Mouse (Mus musculus): ENCODE data around the gene Cox8a. TPM values are rescaled to one million over a fixed set of nuclear protein-coding genes. Genes with fewer than 3 reads are reported as not detected.

The Cox8a gene
- 7,187 and 8,116 TPM in 2 replicates for polyA plus RNA-seq (2021; fragmentation: Nextera tagmentation)
- long read RNA-seq, experiment 1, transcript Cox8a-201 (2 exons, 550 nt): major isoform, 504 of 520 reads
- long read RNA-seq, experiment 1, partial matches to known transcripts: 1 of 520 reads
- long read RNA-seq, experiment 1, other reads (novel, unspliced or antisense): 15 of 520 reads
- long read RNA-seq, experiment 2, transcript Cox8a-201 (2 exons, 550 nt): major isoform, 3,840 of 3,865 reads
- long read RNA-seq, experiment 2, partial matches to known transcripts: 22 of 3,865 reads
- long read RNA-seq, experiment 2, other reads (novel, unspliced or antisense): 3 of 3,865 reads

DNA sequence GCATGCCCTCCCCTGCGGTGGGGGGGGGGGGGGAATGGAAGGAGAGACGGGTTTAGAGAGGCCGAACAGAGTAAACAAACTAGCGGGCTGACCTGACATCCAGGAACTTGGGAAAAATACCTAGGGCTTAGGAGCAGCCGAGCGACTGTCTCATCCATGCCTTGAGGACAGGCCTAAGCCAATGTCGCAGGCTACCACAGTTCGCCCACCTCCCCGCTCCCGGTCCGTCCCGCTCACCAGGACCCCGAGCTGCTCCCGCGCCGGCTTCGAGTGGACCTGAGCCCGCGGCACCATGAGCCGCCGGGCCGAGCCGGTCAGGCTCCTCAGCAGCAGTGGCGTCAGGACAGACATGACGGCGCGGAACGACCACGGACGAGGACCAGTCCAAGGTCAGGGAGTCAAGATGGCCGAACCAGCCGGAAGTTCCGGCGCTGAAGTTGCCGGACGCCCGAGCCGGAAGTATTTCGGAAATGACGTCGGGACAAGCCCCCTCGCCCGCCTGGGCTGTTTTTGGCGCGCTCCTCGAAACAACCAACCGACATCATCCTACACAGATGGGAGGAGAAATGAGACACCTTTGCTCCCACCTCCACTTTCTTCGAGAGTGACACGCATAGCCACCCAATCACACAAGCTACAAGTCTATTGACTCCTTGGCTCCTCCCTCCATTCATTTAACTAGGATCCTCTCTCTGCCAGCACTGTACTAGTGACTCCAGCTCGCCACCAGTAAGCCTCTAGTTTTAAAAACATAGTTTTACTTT is at the start of gene Cox8a:
TSS of gene Cox8a (minus strand) at position 455 of the 764 bp plus-strand sequence.

DNA sequence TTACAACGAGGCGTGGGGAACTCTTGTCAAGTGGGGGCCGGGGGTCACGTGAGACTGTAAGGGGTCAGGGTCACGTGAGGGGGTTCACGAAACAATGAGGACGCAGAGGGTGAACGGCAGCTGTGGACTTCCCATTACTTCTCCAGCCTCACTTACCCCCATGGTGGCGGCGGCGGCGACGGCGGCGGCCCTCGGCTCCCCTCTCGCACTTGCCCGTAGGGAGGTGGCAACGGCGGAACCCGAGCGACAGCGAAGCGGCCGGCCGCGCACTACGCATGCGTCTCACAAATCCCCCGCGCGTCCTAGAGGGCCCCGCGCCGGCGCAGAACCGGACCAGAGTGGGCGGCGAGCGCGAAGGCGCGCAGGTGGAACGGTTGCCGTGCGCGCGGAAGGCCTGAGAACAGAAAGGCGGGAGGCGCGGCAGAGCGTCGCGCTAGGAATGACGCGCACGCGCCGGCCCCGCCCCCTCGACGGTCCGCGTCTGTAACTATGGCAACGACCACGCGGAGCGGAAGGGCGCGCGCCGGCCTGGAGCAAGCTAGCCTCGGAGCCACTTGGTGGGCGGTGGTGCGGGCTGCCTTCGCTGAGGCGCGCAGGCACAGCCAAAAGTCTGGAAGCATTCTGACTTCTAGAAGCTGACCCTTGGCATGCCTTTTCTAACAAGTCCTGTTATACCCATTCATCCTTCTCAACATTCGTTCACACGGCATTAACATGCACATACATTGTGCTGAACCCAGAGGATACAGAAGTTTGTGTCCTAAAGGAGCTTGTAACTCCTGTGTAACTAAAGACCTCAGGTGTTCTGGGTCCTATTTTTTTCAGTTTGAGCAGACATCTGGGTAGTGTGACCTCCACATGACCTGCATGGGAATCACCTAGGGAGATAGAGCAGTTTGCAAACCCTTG is 23.6 kb upstream of the Cox8a start, which contains the start of gene Naa40:
TSS of gene Naa40 (minus strand) at position 402 of the 909 bp plus-strand sequence.

DNA sequence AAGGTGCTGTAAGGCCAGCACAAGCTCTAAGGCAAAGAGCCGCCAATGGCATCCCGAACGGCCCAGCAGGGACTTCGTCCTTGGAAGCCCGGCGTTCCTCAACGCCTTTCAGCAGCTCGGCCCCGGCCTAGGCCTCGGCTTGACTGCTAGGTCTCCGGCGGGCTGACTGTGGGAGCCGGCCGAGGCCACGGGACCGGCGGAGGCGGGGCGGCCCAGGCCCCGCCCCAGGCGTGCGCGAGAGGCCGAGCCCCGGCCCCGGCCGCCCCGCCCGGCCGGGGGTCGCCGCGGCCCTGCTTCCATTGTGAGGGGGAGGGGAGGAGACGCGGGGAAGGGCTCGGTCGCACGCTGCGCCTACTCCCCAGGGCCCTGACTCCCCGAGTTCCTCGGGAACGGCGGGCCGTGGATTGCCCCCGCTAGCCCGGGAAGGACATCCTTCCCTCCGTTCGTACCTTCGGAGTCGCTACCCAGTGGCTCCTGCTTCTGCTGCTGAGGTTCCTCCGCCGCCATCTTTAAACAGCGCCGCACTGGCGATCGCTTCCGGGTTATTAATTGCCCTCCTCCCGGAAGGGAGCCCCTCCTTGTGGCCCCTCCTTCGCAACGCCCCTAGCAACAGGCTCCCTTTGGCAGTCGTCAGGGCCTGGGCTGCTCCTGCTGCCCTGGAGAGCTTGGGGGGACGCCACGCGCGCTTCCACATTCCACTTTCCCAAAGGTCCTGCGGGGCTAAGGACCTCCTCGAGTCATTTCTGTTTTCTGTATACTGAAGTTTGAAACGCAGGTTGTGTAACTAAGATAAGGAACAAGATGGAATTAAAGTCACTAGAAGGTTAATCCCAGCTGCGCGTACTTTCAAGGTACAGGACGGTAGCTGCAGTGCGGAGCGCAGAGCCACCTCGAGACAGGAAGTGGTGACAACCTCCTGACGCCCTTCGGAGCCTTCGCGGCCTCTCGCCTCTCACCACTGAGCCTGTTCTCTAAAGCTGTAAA is 11.4 kb downstream of the Cox8a start, which contains the start of gene Otub1:
TSS of gene Otub1 (minus strand) at position 564 of the 984 bp plus-strand sequence.

Other genes starting within 250 kb of the Cox8a start
- 13.6 and 46.9 TPM in 2 replicates for gene Ppp1r14b, start 242.6 kb downstream of the Cox8a start, polyA plus RNA-seq (2021; fragmentation: Nextera tagmentation)
- 8.0 and 8.2 TPM in 2 replicates for gene Plcb3, start 241.1 kb downstream of the Cox8a start, polyA plus RNA-seq (2021; fragmentation: Nextera tagmentation)
- gene Fkbp2, start 237.1 kb downstream of the Cox8a start, polyA plus RNA-seq (2021; fragmentation: Nextera tagmentation): 326 and 333 TPM in 2 replicates
- gene Vegfb, start 230.0 kb downstream of the Cox8a start, polyA plus RNA-seq (2021; fragmentation: Nextera tagmentation): 77.5 and 150 TPM in 2 replicates
- gene Dnajc4, start 225.0 kb downstream of the Cox8a start, polyA plus RNA-seq (2021; fragmentation: Nextera tagmentation): 24.3 and 28.0 TPM in 2 replicates
- gene Nudt22, start 221.5 kb downstream of the Cox8a start, polyA plus RNA-seq (2021; fragmentation: Nextera tagmentation): 15.8 and 19.0 TPM in 2 replicates
- gene Trpt1, start 221.5 kb downstream of the Cox8a start, polyA plus RNA-seq (2021; fragmentation: Nextera tagmentation): 22.6 and 27.5 TPM in 2 replicates
- 2.9 and 4.8 TPM in 2 replicates for gene Fermt3, start 198.1 kb downstream of the Cox8a start, polyA plus RNA-seq (2021; fragmentation: Nextera tagmentation)
- gene Stip1, start 177.6 kb downstream of the Cox8a start, polyA plus RNA-seq (2021; fragmentation: Nextera tagmentation): 109 and 125 TPM in 2 replicates
- 1.6 and 22.1 TPM in 2 replicates for gene Macrod1, start 160.8 kb downstream of the Cox8a start, polyA plus RNA-seq (2021; fragmentation: Nextera tagmentation)
- 5.4 and 6.6 TPM in 2 replicates for gene Flrt1, start 111.9 kb downstream of the Cox8a start, polyA plus RNA-seq (2021; fragmentation: Nextera tagmentation)
- gene Otub1, start 11.3 kb downstream of the Cox8a start, polyA plus RNA-seq (2021; fragmentation: Nextera tagmentation): 674 and 694 TPM in 2 replicates
- 9.4 and 11.2 TPM in 2 replicates for gene Naa40, start 23.6 kb upstream of the Cox8a start, polyA plus RNA-seq (2021; fragmentation: Nextera tagmentation)
- gene Rcor2, start 49.7 kb upstream of the Cox8a start, polyA plus RNA-seq (2021; fragmentation: Nextera tagmentation): 1.3 and 3.4 TPM in 2 replicates
- 26.0 and 29.1 TPM in 2 replicates for gene Mark2, start 124.2 kb upstream of the Cox8a start, polyA plus RNA-seq (2021; fragmentation: Nextera tagmentation)
- gene Spindoc, start 165.4 kb upstream of the Cox8a start, polyA plus RNA-seq (2021; fragmentation: Nextera tagmentation): 2.9 and 6.9 TPM in 2 replicates
- 1.6 and 2.0 TPM in 2 replicates for gene 2700081O15Rik, start 200.0 kb upstream of the Cox8a start, polyA plus RNA-seq (2021; fragmentation: Nextera tagmentation)